18 mouse cellular contexts compared by ENCODE assay signal in the genomic region with DNA sequence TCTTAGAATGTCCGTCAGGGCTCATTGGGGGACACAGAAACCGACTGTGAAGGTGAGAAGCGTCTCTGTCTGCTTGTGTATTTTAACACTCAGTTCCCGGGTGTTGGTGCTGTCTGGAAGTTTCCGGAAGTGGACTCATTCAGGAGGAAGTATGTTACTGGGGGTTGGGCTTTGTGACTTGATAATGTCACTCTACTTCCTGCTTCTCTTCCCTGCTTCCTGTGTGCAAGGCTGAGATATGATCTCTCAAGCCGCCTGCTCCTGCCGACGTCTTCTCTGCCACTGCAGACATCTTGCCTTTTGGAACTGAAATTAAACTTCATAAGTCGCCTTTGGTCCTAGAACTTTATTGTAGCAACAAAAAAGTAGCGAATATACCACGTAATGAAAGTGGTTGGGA. TPM values are rescaled to one million over a fixed set of nuclear protein-coding genes. Genes with fewer than 3 reads are reported as not detected.
DNase-seq lines count a peak whose midpoint lies in the region; ATAC-seq and TF ChIP-seq lines count a peak whose summit lies in the region.
"Had no signal": no experiment of that assay in that cellular context is flagged by ENCODE, and none has a peak within 500 bp of the region (broad histone marks: within the 10 kb centered on the region; RNA-seq: fewer than 3 reads in every experiment).

No protein-coding gene starts in this region.

- H3K9me3 ChIP-seq in lung, postnatal 0 days (ENCODE audit: low read length): no peaks in the 10 kb centered on the region
- H3K9me3 ChIP-seq in liver, embryonic 11.5 days (ENCODE audit: control insufficient read depth, low read length): no peaks in the 10 kb centered on the region
- H3K9me3 ChIP-seq: forebrain, embryonic 15.5 days had no signal

- H3K27me3 ChIP-seq in lung, postnatal 0 days (replicated peaks; ENCODE audit: insufficient read depth, low read length): no peaks in the 10 kb centered on the region
- H3K27me3 ChIP-seq in liver, embryonic 11.5 days (replicated peaks; ENCODE audit: control insufficient read depth, insufficient read depth, low read length): no peaks in the 10 kb centered on the region
- H3K27me3 ChIP-seq: forebrain, embryonic 15.5 days had no signal

- no peaks in the 10 kb centered on the region for H3K4me1 ChIP-seq in lung, postnatal 0 days (ENCODE audit: insufficient read depth, low read depth, low read length)
- no peaks in the 10 kb centered on the region for H3K4me1 ChIP-seq in liver, embryonic 11.5 days (replicated peaks; ENCODE audit: control insufficient read depth, insufficient read depth, low read length)

- no peak overlapping the region for H3K27ac ChIP-seq in lung, postnatal 0 days (ENCODE audit: low read length)
- no peak overlapping the region for H3K27ac ChIP-seq in liver, embryonic 11.5 days (ENCODE audit: low read depth, low read length)
- H3K27ac ChIP-seq: forebrain, embryonic 15.5 days; hindbrain, postnatal 0 days had no signal

- no peaks in the 10 kb centered on the region for H3K36me3 ChIP-seq in lung, postnatal 0 days (ENCODE audit: insufficient read depth, low read length)
- no peaks in the 10 kb centered on the region for H3K36me3 ChIP-seq in liver, embryonic 11.5 days (ENCODE audit: control insufficient read depth, insufficient read depth, low read length)
- H3K36me3 ChIP-seq: forebrain, embryonic 15.5 days; G1E had no signal

- no peak for TF ChIP-seq EP300 in lung, postnatal 0 days (IDR thresholded peaks at IDR 0.05)

- TF ChIP-seq CTCF in lung, postnatal 0 days (IDR thresholded peaks at IDR 0.05): no peak

- DNase-seq in lung, postnatal 0 days (ENCODE audit: low spot score): peak; percentile 31
- no peak for DNase-seq in lung, postnatal 4 days
- no peak for DNase-seq in liver, embryonic 11.5 days (ENCODE audit: low spot score)
- DNase-seq in frontal cortex, postnatal 25 days (ENCODE audit: low spot score in 2 of 2): no peak
- DNase-seq: cerebellum, postnatal 10 days; heart, postnatal 4 days; kidney, adult 2 months; kidney, postnatal 36 days; layer of hippocampus, adult 9-11 months; midbrain, embryonic 14.5 days; retina, postnatal 1 day; right cerebral cortex, postnatal 4 days had no signal

- 54% methylated on average over 11 of the region's 11 CpGs for WGBS in lung, postnatal 0 days
- WGBS in liver, embryonic 11.5 days: 57% methylated on average over 11 of the region's 11 CpGs

- ATAC-seq in lung, postnatal 0 days: no peak
- ATAC-seq in common myeloid progenitor, adult 5-6 weeks (replicated peaks; ENCODE audit: low read depth, poor library complexity, severe bottlenecking): peak; percentile 85
- peak; percentile 56; the same call in 1 of the 2 replicates for ATAC-seq in liver, embryonic 11.5 days (replicated peaks; ENCODE audit: low FRiP score)
- peak; percentile 36; the same call in 1 of the 2 replicates for ATAC-seq in neutrophil, adult 5-6 weeks (ENCODE audit: extremely low read depth, insufficient number of reproducible peaks, low FRiP score, poor library complexity, severe bottlenecking)
- ATAC-seq in activated CD4-positive, CD25-positive, alpha-beta regulatory T cell, adult 4 months: no peak
- ATAC-seq: forebrain, embryonic 15.5 days; hindbrain, postnatal 0 days had no signal

- H3K4me3 ChIP-seq in lung, postnatal 0 days (ENCODE audit: low read depth, low read length): no peak overlapping the region
- H3K4me3 ChIP-seq in liver, embryonic 11.5 days (ENCODE audit: low read depth, low read length): no peak overlapping the region
- H3K4me3 ChIP-seq: forebrain, embryonic 15.5 days had no signal

- H3K4me2 ChIP-seq in lung, postnatal 0 days (replicated peaks; ENCODE audit: low read depth, low read length): peak overlapping the region; percentile 28; the same call in 1 of the 2 replicates
- H3K4me2 ChIP-seq in liver, embryonic 11.5 days: no peak overlapping the region
- H3K4me2 ChIP-seq: forebrain, embryonic 15.5 days had no signal

- H3K9ac ChIP-seq in lung, postnatal 0 days (replicated peaks; ENCODE audit: low read depth): no peak overlapping the region
- H3K9ac ChIP-seq in liver, embryonic 11.5 days (ENCODE audit: low read depth, low read length): no peak overlapping the region
- H3K9ac ChIP-seq: forebrain, embryonic 15.5 days had no signal

RNA-seq across cellular contexts. Expression of a gene that starts 19.5 kb away (rescaled TPM):
- 56.0 and 56.5 TPM in 2 replicates for polyA plus RNA-seq in lung, postnatal 0 days (2015; fragmentation: Nextera tagmentation; extraction: Ambion mirVana)
- total RNA-seq in common myeloid progenitor, adult 5-6 weeks (2017): 44.4 and 63.6 TPM in 2 replicates
- polyA plus RNA-seq in liver, embryonic 11.5 days (2014; fragmentation: Nextera tagmentation; extraction: Ambion mirVana): 39.7 and 41.2 TPM in 2 replicates
- total RNA-seq in neutrophil, adult 5-6 weeks (2017): 13.6 and 19.8 TPM in 2 replicates
- polyA plus RNA-seq in activated CD4-positive, CD25-positive, alpha-beta regulatory T cell, adult 4 months (2017; shearing (Covaris generic)): 10 to 100 TPM; 14.1 to 16.3 TPM

Comparison
In these comparisons a context has a peak if more than half of its experiments do, and no peak if none do; other contexts are left out.
1. ATAC-seq: peak in common myeloid progenitor, adult 5-6 weeks (single experiment), liver, embryonic 11.5 days (single experiment) and neutrophil, adult 5-6 weeks (single experiment); none in lung, postnatal 0 days (single experiment) and activated CD4-positive, CD25-positive, alpha-beta regulatory T cell, adult 4 months (single experiment).